Mouse (Mus musculus): ENCODE measurements around the gene Tmem179.
A peak's percentile ranks its signal among the peaks of the same experiment; 100 is the strongest.

GRCm38 (mm10) chr12:112516697-112517337 lies at the start of gene Tmem179:
- TF ChIP-seq EP300 (IDR thresholded peaks at IDR 0.05; ENCODE audit: insufficient read depth, low read depth, low read length) (peak; percentile 90), CTCF (IDR thresholded peaks at IDR 0.05; ENCODE audit: low read depth, low read length) (no peak)

All from ES-Bruce4 (cell line).